Mouse (Mus musculus) spleen, adult 2 months (tissue): ENCODE measurements around the gene Slc39a13. TPM values are rescaled to one million over a fixed set of nuclear protein-coding genes. Genes with fewer than 3 reads are reported as not detected.
A peak's percentile ranks its signal among the peaks of the same experiment; 100 is the strongest.
"Not testable (repeated sequence)": the region's sequence is repeated elsewhere in the genome, so short reads cannot be mapped to it uniquely, and the experiment has no call there.

Experiments
- DNase-seq, 2 experiments: peaks; one replicate each; pipeline versions ENCODE4 v3.0.0 to v3.0.0-alpha.2; 2012 to 2021; ENCODE audit warnings: low spot score in 2 of 2, low read depth in 1 of 2
- H3K27ac ChIP-seq: fragments of 200-500 bp; 2 replicates; pipeline ENCODE4 v1.5.1; 2012; ENCODE audit warnings: low read length, inconsistent platforms; ENCODE audit not compliant: insufficient read depth
- H3K27me3 ChIP-seq: fragments of 200-500 bp; 2 replicates; pipeline ENCODE4 v1.6.1; 2012; ENCODE audit warnings: mild to moderate bottlenecking, moderate library complexity, low read length, inconsistent platforms; ENCODE audit not compliant: control insufficient read depth, insufficient read depth
- H3K36me3 ChIP-seq: fragments of 200-500 bp; 2 replicates; pipeline ENCODE4 v1.6.1; 2012; ENCODE audit warnings: mild to moderate bottlenecking, low read length, inconsistent platforms; ENCODE audit not compliant: control insufficient read depth, insufficient read depth
- H3K4me1 ChIP-seq: fragments of 200-500 bp; 2 replicates; pipeline ENCODE4 v1.6.1; 2011; ENCODE audit warnings: inconsistent platforms; ENCODE audit not compliant: control insufficient read depth, insufficient read depth, insufficient read length
- H3K4me3 ChIP-seq: fragments of 200-500 bp; 2 replicates; pipeline ENCODE4 v1.5.1; 2011; ENCODE audit warnings: mild to moderate bottlenecking, inconsistent platforms; ENCODE audit not compliant: insufficient read depth, insufficient read length; ENCODE audit errors: extremely low read depth
- CTCF ChIP-seq: fragments of 200-500 bp; IDR thresholded peaks from 2 replicates; pipeline ENCODE4 v1.5.1; 2011; ENCODE audit warnings: mild to moderate bottlenecking, inconsistent platforms; ENCODE audit not compliant: insufficient read depth, insufficient read length, insufficient replicate concordance; ENCODE audit errors: extremely low read depth
- POLR2A ChIP-seq: fragments of 200-500 bp; IDR thresholded peaks from 2 replicates; pipeline ENCODE4 v1.6.1; 2011; ENCODE audit warnings: low read depth, low read length, inconsistent platforms
- WGBS: fragments of 180-500 bp; shearing (Covaris S2); methylation state at CpG from one replicate; pipeline ENCODE4 v1.1.7; 2018; 5-methylcytosine and 5-hydroxymethylcytosine counted together
- polyA plus RNA-seq: library from polyadenylated mRNA; depleted of rRNA; stranded (reverse); fragments of >200 nt; gene quantifications from 2 replicates; pipeline ENCODE4 v1.2.3, GENCODE M21; 2012

Gene Slc39a13
- polyA plus RNA-seq, 1 experiment, result 31.3 TPM

DNA sequence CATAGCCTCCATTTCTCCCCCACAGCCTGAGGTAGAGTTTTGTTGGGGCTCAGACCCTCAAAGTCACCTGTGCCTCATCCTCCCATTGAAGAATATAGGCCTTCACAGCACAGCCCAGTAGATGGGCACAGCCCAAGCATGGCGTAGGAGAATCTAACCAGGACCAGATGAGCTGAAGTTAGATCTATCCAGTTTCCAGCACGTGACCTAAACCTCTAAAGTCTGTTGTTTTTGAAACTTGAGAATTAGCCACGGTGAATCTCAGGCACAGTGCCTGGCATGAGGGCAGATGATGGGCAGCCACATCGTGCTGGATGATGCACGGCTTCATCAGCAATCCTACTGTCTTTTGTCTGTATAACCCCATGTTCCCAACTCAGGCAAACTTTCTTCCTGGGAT lies 11.8 kb downstream of the Slc39a13 start:
- Histone ChIP-seq H3K36me3 (peaks cover 44% of the 10 kb centered on the region), H3K27me3 (no peaks in the 10 kb centered on the region), H3K4me3 (no peak overlapping the region), H3K4me1 (peaks cover 4% of the 10 kb centered on the region; the same call in 1 of the 2 replicates), H3K27ac (no peak overlapping the region)
- no peak for DNase-seq
- TF ChIP-seq CTCF (no peak), POLR2A (no peak)
- 94% methylated on average over 5 of the region's 5 CpGs for WGBS

DNA sequence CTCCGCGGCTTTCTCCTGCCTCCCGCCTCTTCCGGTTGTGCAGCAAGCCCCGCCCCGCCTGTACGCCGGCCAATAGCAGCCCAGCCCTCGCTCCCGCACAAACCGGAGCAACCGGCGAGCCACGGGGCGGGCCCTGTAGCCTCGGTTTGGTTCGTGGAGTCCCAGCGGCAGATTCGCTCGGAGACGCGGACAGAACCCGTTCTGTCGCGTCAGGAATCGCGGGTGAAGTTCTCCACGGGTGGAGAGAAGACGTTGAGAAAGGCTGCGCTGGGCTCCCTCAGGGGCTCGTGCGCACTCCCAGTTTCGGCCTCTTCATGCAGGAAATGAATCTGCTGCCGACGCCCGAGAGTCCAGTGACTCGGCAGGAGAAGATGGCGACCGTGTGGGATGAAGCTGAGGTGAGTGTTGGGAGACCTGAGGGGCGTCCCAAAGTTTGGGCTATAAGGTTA lies 16.3 kb downstream of the Slc39a13 start, which contains the start of gene Psmc3:
Gene Psmc3, plus strand, starts transcription at position 76 of the 449 bp plus-strand sequence.
- TF ChIP-seq POLR2A, result no peak
- no peak for TF ChIP-seq CTCF
- peak within 1 kb of the TSS; percentile 93 for H3K27ac ChIP-seq
- peak within 1 kb of the TSS; percentile 95 for H3K4me3 ChIP-seq
- H3K4me1 ChIP-seq, result peaks cover 4% of the 10 kb centered on the region; the same call in 1 of the 2 replicates
- no peaks in the 10 kb centered on the region for H3K27me3 ChIP-seq
- peaks cover 25% of the 10 kb centered on the region for H3K36me3 ChIP-seq
- peak; percentile 76 to 97 for DNase-seq
- under 1% methylated on average over 40 of the region's 40 CpGs for WGBS

DNA sequence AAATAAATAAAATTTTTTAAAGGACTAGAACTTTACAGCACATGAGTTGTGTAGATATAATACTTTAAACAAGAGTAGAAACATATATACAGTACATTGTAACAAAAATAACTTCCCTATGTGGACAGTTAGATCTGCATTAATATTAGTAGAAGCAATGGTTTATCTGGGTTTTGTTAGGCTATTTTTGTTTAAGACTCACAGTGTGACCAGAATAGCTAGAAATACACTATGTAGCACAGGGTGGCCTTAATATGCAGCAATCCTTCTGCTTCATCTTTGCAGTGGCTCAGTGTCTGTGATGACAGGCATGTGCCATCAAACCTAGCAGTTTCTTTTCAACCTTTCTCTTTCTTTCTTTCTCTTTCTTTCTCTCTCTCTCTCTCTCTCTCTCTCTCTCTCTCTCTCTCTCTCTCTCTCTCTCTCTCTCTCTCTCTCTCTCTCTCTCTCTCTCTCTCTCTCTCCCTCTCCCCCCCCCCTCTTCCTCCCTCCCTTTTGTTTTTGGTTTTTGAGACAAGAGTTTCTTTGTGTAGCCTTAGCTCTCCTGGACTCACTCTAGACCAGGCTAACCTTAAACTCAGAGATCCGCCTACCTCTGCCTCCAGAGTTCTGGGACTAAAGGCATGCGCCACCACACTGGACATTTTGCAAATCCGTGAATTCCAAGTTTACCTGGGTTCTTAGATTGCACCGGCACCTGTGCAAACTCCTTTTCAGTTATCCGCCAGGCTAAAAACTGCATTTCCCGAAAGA lies 16.9 kb downstream of the Slc39a13 start:
- H3K4me3 ChIP-seq, result peak overlapping the region; percentile 70
- no peaks in the 10 kb centered on the region for H3K27me3 ChIP-seq
- H3K36me3 ChIP-seq, result peaks cover 23% of the 10 kb centered on the region
- H3K27ac ChIP-seq, result peak overlapping the region; percentile 67
- no peak for DNase-seq
- WGBS, result under 1% methylated on average over 6 of the region's 6 CpGs
- peaks cover 4% of the 10 kb centered on the region; the same call in 1 of the 2 replicates for H3K4me1 ChIP-seq
- TF ChIP-seq POLR2A, result no peak
- TF ChIP-seq CTCF, result no peak

DNA sequence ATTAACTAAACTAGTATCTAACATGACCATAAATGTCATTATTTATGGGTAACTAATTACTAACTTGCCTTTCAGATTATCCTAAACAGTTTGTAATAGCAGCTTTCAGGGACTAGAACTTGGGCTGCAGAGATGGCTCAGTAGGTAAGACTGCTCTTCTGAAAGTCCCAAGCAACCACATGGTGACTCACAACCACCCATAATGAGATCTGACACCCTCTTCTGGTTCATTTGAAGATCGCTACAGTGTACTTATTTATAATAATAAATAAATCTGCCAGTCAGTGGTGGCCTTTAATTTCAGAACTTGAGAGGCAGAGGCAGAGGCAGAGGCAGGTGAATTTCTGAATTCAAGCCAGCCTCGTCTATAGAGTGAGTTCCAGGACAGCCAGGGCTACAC lies 17.5 kb downstream of the Slc39a13 start:
- peaks cover 19% of the 10 kb centered on the region for H3K36me3 ChIP-seq
- no peak overlapping the region for H3K4me3 ChIP-seq
- DNase-seq, result no peak
- peaks cover 4% of the 10 kb centered on the region; the same call in 1 of the 2 replicates for H3K4me1 ChIP-seq
- H3K27ac ChIP-seq, result no peak overlapping the region
- no peak for TF ChIP-seq CTCF
- no peak for TF ChIP-seq POLR2A
- 37% methylated on average over 2 of the region's 2 CpGs for WGBS
- no peaks in the 10 kb centered on the region for H3K27me3 ChIP-seq

DNA sequence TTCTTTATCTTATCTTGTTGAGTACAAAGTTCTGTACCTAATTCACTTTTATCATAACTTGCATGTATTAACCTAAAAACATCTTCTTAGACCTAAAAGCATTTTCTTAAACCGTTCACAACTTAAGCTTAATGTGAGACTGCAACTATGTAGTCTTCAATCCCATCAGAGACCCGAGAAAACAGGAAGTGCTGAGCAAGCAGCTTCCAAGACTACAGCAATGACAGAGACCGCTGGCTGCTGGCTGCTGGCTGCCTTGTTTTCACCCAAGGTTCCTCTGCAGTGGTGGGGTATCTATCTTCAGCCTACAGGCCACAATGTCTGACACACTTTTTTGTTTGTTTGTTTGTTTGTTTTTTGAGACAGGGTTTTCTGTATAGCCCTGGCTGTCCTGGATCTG lies 18.3 kb downstream of the Slc39a13 start:
- peaks cover 4% of the 10 kb centered on the region; the same call in 1 of the 2 replicates for H3K4me1 ChIP-seq
- DNase-seq, result no peak
- TF ChIP-seq POLR2A, result no peak
- TF ChIP-seq CTCF, result no peak
- peaks cover 12% of the 10 kb centered on the region for H3K36me3 ChIP-seq
- H3K27me3 ChIP-seq, result no peaks in the 10 kb centered on the region
- 43% methylated on average over 3 of the region's 3 CpGs for WGBS
- H3K27ac ChIP-seq, result no peak overlapping the region
- no peak overlapping the region for H3K4me3 ChIP-seq

DNA sequence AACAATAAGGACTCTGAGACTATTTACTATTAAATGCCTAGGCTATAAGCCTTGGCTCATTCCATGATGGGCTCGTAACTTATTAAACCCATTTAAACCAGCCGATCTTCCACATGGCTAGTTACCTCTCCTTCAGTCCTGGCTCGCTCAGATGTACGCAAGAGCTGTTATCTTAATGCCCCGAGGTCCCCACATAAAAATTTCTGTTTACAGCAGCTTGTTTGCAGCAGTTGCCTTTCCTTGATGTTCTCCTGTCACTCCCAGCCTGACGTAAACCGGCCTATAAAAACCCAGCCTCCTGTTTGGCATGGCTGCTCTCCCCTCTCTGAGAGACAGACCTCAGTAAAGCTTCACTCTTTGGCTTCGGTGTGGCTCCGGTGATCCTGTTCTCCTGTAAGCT lies 22.9 kb downstream of the Slc39a13 start:
- WGBS, result 85% methylated on average over 9 of the region's 9 CpGs
- TF ChIP-seq POLR2A (no peak), CTCF (no peak)
- H3K4me3 ChIP-seq, result no peak overlapping the region
- no peak for DNase-seq
- no peaks in the 10 kb centered on the region for H3K36me3 ChIP-seq
- no peaks in the 10 kb centered on the region for H3K27me3 ChIP-seq
- H3K27ac ChIP-seq, result no peak overlapping the region
- no peaks in the 10 kb centered on the region for H3K4me1 ChIP-seq

DNA sequence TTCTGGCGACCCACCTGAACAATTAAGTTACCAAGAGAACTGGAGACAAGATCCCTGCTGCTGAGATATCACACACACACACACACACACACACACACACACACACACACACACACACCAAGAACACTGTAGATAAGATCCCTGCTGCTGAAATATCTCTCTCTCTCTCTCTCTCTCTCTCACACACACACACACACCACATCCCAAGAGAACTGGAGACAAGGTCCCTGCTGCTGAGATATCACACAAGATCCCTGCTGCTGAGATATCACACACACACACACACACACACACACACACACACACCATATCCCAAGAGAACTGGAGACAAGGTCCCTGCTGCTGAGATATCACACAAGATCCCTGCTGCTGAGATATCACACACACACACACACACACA lies 24.4 kb downstream of the Slc39a13 start:
- H3K4me1 ChIP-seq, DNase-seq, H3K27ac ChIP-seq, H3K27me3 ChIP-seq, H3K4me3 ChIP-seq, H3K36me3 ChIP-seq: not testable (repeated sequence)
- 88% methylated on average over 1 of the region's 1 CpGs for WGBS
